Mouse (Mus musculus) brain, embryonic 14.5 days (tissue): ENCODE data around the gene Tead1.

Source experiments
- CTCF ChIP-seq: fragments of 200-500 bp; IDR thresholded peaks from 2 replicates; pipeline ENCODE4 v1.5.1; 2012; ENCODE audit warnings: inconsistent platforms, mild to moderate bottlenecking, moderate library complexity, borderline replicate concordance; ENCODE audit not compliant: insufficient read depth, insufficient read length; ENCODE audit errors: extremely low read depth
- POLR2A ChIP-seq: fragments of 200-500 bp; IDR thresholded peaks from 2 replicates; pipeline ENCODE4 v1.6.1; 2012; ENCODE audit warnings: mild to moderate bottlenecking, inconsistent platforms, borderline replicate concordance; ENCODE audit not compliant: poor library complexity, insufficient read depth, insufficient read length, severe bottlenecking; ENCODE audit errors: extremely low read depth

- TF ChIP-seq CTCF = no peak
- no peak for TF ChIP-seq POLR2A
Measured at GRCm38 (mm10) chr7:112787281-112787680, 108.2 kb downstream of the Tead1 start.
